Mouse (Mus musculus) kidney, adult 2 months (tissue): Measurements from ENCODE around the gene Prr15.

Experiments
- CTCF ChIP-seq: fragments of 200-500 bp; conservative IDR thresholded peaks from 2 replicates; pipeline ENCODE4 v1.5.1; 2011; ENCODE audit warnings: low read depth, mild to moderate bottlenecking, control low read depth, low read length, moderate library complexity, mixed read lengths; ENCODE audit not compliant: insufficient read depth, insufficient read length
- POLR2A ChIP-seq: fragments of 200-500 bp; IDR thresholded peaks from one replicate; pipeline ENCODE4 v1.6.1; 2011; ENCODE audit warnings: low read depth, low read length, control low read depth

GRCm38 (mm10) chr6:54341133-54341532 is 15.5 kb downstream of the Prr15 start:
- TF ChIP-seq CTCF (no peak), POLR2A (no peak)
